Mouse (Mus musculus) heart, postnatal 0 days (tissue): ENCODE measurements around the gene Ager.

Source experiments
- CTCF ChIP-seq: IDR thresholded peaks from 2 replicates; pipeline ENCODE4 v1.5.1; 2016; ENCODE audit warnings: antibody characterized with exemption, control low read depth, low read depth
- EP300 ChIP-seq: IDR thresholded peaks from 2 replicates; pipeline ENCODE4 v1.6.1; 2016; ENCODE audit warnings: antibody characterized with exemption, low read depth

- no peak for TF ChIP-seq CTCF
- no peak for TF ChIP-seq EP300
These were observed 13.4 kb downstream of the Ager start for GRCm38 (mm10) chr17:34611050-34611449.
